ENCODE assay signal across 15 mouse cellular contexts in the genomic region with DNA sequence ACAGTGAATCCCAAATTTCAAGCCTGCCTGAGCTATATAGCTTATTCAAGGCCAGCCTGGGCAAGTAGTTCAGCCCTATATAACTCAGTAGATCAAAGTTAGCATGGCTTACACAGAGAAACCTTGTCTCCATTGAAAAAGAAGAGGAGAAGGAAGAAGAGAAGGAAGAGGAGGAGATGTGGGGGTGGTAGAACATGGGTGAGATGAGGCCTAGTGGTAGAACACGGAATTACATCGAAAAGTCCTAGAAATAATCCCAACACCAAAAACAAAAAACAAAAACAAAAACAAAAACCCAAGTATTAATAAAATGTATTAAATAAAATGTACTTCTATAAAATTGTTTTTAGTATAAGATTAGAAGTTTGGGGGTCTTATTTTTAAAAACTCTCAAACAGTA. TPM values are rescaled to one million over a fixed set of nuclear protein-coding genes. Genes with fewer than 3 reads are reported as not detected.
A peak's percentile ranks its signal among the peaks of the same experiment; 100 is the strongest.
DNase-seq lines count a peak whose midpoint lies in the region; ATAC-seq and TF ChIP-seq lines count a peak whose summit lies in the region.
"Had no signal": no experiment of that assay in that cellular context is flagged by ENCODE, and none has a peak within 500 bp of the region (broad histone marks: within the 10 kb centered on the region; RNA-seq: fewer than 3 reads in every experiment).

No protein-coding gene starts in this region.

- intact Hi-C loops in heart, postnatal 10 days (cut with DNase I): no loop called here

- no peak for DNase-seq in heart, postnatal 10 days
- DNase-seq in lung, embryonic 14.5 days: no peak
- no peak for DNase-seq in lung, postnatal 36 days
- DNase-seq in brain, embryonic 14.5 days (ENCODE audit: low read depth): no peak
- no peak for DNase-seq in right cerebral cortex, postnatal 25 days
- DNase-seq: cerebellum, adult 11-12 months; gastrocnemius, postnatal 36 days; kidney, adult 8-10 months; lung, postnatal 4 days had no signal

- ATAC-seq in heart, embryonic 14.5 days (ENCODE audit: insufficient number of reproducible peaks, insufficient read depth, low FRiP score, low read depth): no peak
- ATAC-seq in lung, embryonic 14.5 days (ENCODE audit: insufficient read depth): no peak
- ATAC-seq in neutrophil, adult 5-6 weeks (ENCODE audit: extremely low read depth, insufficient number of reproducible peaks, low FRiP score, poor library complexity, severe bottlenecking): 0 out of 2 replicates have a peak, but pooled peaks have one; percentile 39
- no peak for ATAC-seq in hindbrain, embryonic 13.5 days (ENCODE audit: low FRiP score)
- ATAC-seq: forebrain, embryonic 16.5 days had no signal

- H3K27me3 ChIP-seq in heart, embryonic 14.5 days (ENCODE audit: control insufficient read depth, insufficient read depth, low read length): no peaks in the 10 kb centered on the region
- no peaks in the 10 kb centered on the region for H3K27me3 ChIP-seq in lung, embryonic 14.5 days (ENCODE audit: insufficient read depth, low read length)
- no peaks in the 10 kb centered on the region for H3K27me3 ChIP-seq in hindbrain, embryonic 13.5 days
- H3K27me3 ChIP-seq: limb, embryonic 15.5 days had no signal

- WGBS in heart, embryonic 14.5 days: 77% methylated on average over 2 of the region's 2 CpGs
- 67% methylated on average over 2 of the region's 2 CpGs for WGBS in lung, embryonic 14.5 days
- WGBS in hindbrain, embryonic 13.5 days: 76% methylated on average over 2 of the region's 2 CpGs

- peak; percentile 35; the same call in 1 of the 2 replicates for TF ChIP-seq CTCF in lung, embryonic 14.5 days (IDR thresholded peaks at IDR 0.05; ENCODE audit: low read depth)
- TF ChIP-seq CTCF in brain, embryonic 14.5 days (IDR thresholded peaks at IDR 0.05; ENCODE audit: borderline replicate concordance, extremely low read depth, insufficient read depth, insufficient read length): peak; percentile 8; the same call in 1 of the 2 replicates

- H3K4me3 ChIP-seq in heart, embryonic 14.5 days (ENCODE audit: control insufficient read depth in 1 of 2, insufficient read depth in 1 of 2, low read depth in 1 of 2, low read length in 2 of 2): no peak overlapping the region
- no peak overlapping the region for H3K4me3 ChIP-seq in lung, embryonic 14.5 days (ENCODE audit: low read depth, low read length)
- H3K4me3 ChIP-seq in hindbrain, embryonic 13.5 days: no peak overlapping the region
- H3K4me3 ChIP-seq: limb, embryonic 15.5 days had no signal

- peak overlapping the region in 1 of 2 experiments; percentile 53; a peak in 1 of 4 replicates for H3K27ac ChIP-seq in heart, embryonic 14.5 days (replicated peaks in 1 of 2; ENCODE audit: control insufficient read depth in 1 of 2, insufficient read depth in 1 of 2, low read depth in 2 of 2, low read length in 2 of 2)
- no peak overlapping the region for H3K27ac ChIP-seq in lung, embryonic 14.5 days (ENCODE audit: low read depth)
- H3K27ac ChIP-seq in hindbrain, embryonic 13.5 days: no peak overlapping the region
- H3K27ac ChIP-seq: hindbrain, embryonic 14.5 days; limb, embryonic 15.5 days had no signal

- H3K36me3 ChIP-seq in heart, embryonic 14.5 days (ENCODE audit: control insufficient read depth, insufficient read depth, low read length): no peaks in the 10 kb centered on the region
- no peaks in the 10 kb centered on the region for H3K36me3 ChIP-seq in lung, embryonic 14.5 days (ENCODE audit: insufficient read depth)
- H3K36me3 ChIP-seq in hindbrain, embryonic 13.5 days: no peaks in the 10 kb centered on the region

- H3K4me1 ChIP-seq in heart, embryonic 14.5 days (ENCODE audit: control insufficient read depth in 2 of 2, insufficient read depth in 2 of 2, low read length in 2 of 2): peaks cover 5 to 21% of the 10 kb centered on the region in 2 experiments
- H3K4me1 ChIP-seq in lung, embryonic 14.5 days (ENCODE audit: insufficient read depth): no peaks in the 10 kb centered on the region
- no peaks in the 10 kb centered on the region for H3K4me1 ChIP-seq in hindbrain, embryonic 13.5 days (replicated peaks)

- no peak overlapping the region for H3K9ac ChIP-seq in heart, embryonic 14.5 days (ENCODE audit: low read length)
- H3K9ac ChIP-seq in lung, embryonic 14.5 days: no peak overlapping the region
- H3K9ac ChIP-seq in hindbrain, embryonic 13.5 days: no peak overlapping the region
- H3K9ac ChIP-seq: hindbrain, embryonic 14.5 days; limb, embryonic 15.5 days had no signal

- peak overlapping the region; percentile 49; the same call in 1 of the 2 replicates for H3K4me2 ChIP-seq in heart, embryonic 14.5 days (ENCODE audit: low read length)
- no peak overlapping the region for H3K4me2 ChIP-seq in lung, embryonic 14.5 days
- H3K4me2 ChIP-seq in hindbrain, embryonic 13.5 days: no peak overlapping the region
- H3K4me2 ChIP-seq: hindbrain, embryonic 14.5 days; limb, embryonic 15.5 days had no signal

- TF ChIP-seq POLR2A in brain, embryonic 14.5 days (IDR thresholded peaks at IDR 0.05; ENCODE audit: borderline replicate concordance, extremely low read depth, insufficient read depth, insufficient read length, poor library complexity, severe bottlenecking): no peak

- H3K9me3 ChIP-seq in heart, embryonic 14.5 days (ENCODE audit: control insufficient read depth, low read length): no peaks in the 10 kb centered on the region
- no peaks in the 10 kb centered on the region for H3K9me3 ChIP-seq in lung, embryonic 14.5 days (ENCODE audit: low read depth, low read length)
- no peaks in the 10 kb centered on the region for H3K9me3 ChIP-seq in hindbrain, embryonic 13.5 days
- H3K9me3 ChIP-seq: limb, embryonic 15.5 days had no signal

RNA-seq across cellular contexts. Expression of a gene that starts 12.4 kb away (rescaled TPM):
- 19.7 and 22.2 TPM in 2 replicates for polyA plus RNA-seq in heart, embryonic 14.5 days (2014; fragmentation: Nextera tagmentation; extraction: Ambion mirVana)
- total RNA-seq in heart, postnatal 10 days (2021): 10 to 100 TPM; 22.4 to 24.9 TPM
- 12.7 and 12.9 TPM in 2 replicates for polyA plus RNA-seq in lung, embryonic 14.5 days (2014; fragmentation: Nextera tagmentation; extraction: Ambion mirVana)
- polyA plus RNA-seq in brain, embryonic 14.5 days (2012; rRNA removed): 8.0 and 10.4 TPM in 2 replicates
- 19.6 and 20.3 TPM in 2 replicates for total RNA-seq in neutrophil, adult 5-6 weeks (2017)
- polyA plus RNA-seq in hindbrain, embryonic 13.5 days (2015; fragmentation: Nextera tagmentation; extraction: Ambion mirVana): 5.5 and 5.7 TPM in 2 replicates

RNA-seq across cellular contexts. Expression of a gene that starts 49.9 kb away (rescaled TPM):
- 1.6 and 1.8 TPM in 2 replicates for polyA plus RNA-seq in heart, embryonic 14.5 days (2014; fragmentation: Nextera tagmentation; extraction: Ambion mirVana)
- 1 to 10 TPM; 4.7 to 5.4 TPM for total RNA-seq in heart, postnatal 10 days (2021)
- polyA plus RNA-seq in lung, embryonic 14.5 days (2014; fragmentation: Nextera tagmentation; extraction: Ambion mirVana): 1.3 and 1.4 TPM in 2 replicates
- polyA plus RNA-seq in brain, embryonic 14.5 days (2012; rRNA removed): 8.4 and 8.8 TPM in 2 replicates
- 47.6 and 53.7 TPM in 2 replicates for total RNA-seq in neutrophil, adult 5-6 weeks (2017)
- 3.8 and 4.8 TPM in 2 replicates for polyA plus RNA-seq in hindbrain, embryonic 13.5 days (2015; fragmentation: Nextera tagmentation; extraction: Ambion mirVana)
